Mouse (Mus musculus): ENCODE data around the gene Gm14443. TPM values are rescaled to one million over a fixed set of nuclear protein-coding genes. Genes with fewer than 3 reads are reported as not detected.
"Not testable (repeated sequence)": the region's sequence is repeated elsewhere in the genome, so short reads cannot be mapped to it uniquely, and the experiment has no call there.

Gm14443 gene
- 0.29 and 0.51 TPM in 2 replicates for polyA plus RNA-seq (2016; fragmentation: Nextera tagmentation; extraction: Ambion mirVana)

- not testable (repeated sequence) for DNase-seq (ENCODE audit: low spot score); H3K4me1 ChIP-seq (replicated peaks)
- 80% methylated on average over 12 of the region's 12 CpGs for WGBS
Measured at GRCm38 (mm10) chr2:175175401-175176180, at the start of gene Gm14443. TSS of gene Gm14443 (minus strand) at chr2:175175871.

GRCm38 (mm10) chr2:175206732-175207131, 31.1 kb upstream of the Gm14443 start, which contains the start of gene Gm14391:
TSS of gene Gm14391 (minus strand) at chr2:175206917.
- DNase-seq (ENCODE audit: low spot score); H3K9me3 ChIP-seq; H3K27ac ChIP-seq; H3K27me3 ChIP-seq (ENCODE audit: insufficient read depth, poor library complexity, severe bottlenecking); H3K4me1 ChIP-seq (replicated peaks); H3K36me3 ChIP-seq; H3K4me3 ChIP-seq: not testable (repeated sequence)
- no CpG with 5 or more reads among the region's 7 CpGs for WGBS

More at GRCm38 (mm10) chr2:175175401-175176180, at the start of gene Gm14443:
- H3K27ac ChIP-seq; H3K9me3 ChIP-seq; H3K36me3 ChIP-seq; H3K4me3 ChIP-seq; H3K27me3 ChIP-seq (ENCODE audit: insufficient read depth, poor library complexity, severe bottlenecking): not testable (repeated sequence)

GRCm38 (mm10) chr2:175179008-175179407, 3.3 kb upstream of the Gm14443 start:
- DNase-seq (ENCODE audit: low spot score); H3K27me3 ChIP-seq (ENCODE audit: insufficient read depth, poor library complexity, severe bottlenecking): not testable (repeated sequence)
- 57% methylated on average over 1 of the region's 1 CpGs for WGBS

DNA sequence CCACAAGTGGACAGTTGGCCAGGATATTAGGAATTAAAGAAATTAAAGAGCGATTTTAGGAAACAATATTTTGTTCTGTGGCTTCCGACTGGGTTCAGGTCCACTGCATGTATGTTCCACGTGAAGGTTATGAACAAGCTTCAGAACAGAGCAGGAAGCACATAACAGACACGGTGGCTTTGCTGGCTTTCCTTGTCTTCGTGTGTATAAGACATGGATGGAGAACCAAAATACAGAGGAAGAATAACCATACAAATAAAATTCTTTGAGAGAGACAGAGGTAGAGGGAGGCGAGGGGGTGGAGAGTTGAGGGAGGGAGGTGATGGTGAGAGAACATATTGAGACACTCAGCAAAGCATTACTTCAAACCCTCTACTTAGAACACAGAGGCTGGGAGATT, 641 bp upstream of the Gm14443 start:
- no peak for DNase-seq (ENCODE audit: low spot score)
- H3K9me3 ChIP-seq, result no peaks in the 10 kb centered on the region; the same call in 1 of the 2 replicates
- 79% methylated on average over 6 of the region's 6 CpGs for WGBS
- no peaks in the 10 kb centered on the region for H3K27me3 ChIP-seq (ENCODE audit: insufficient read depth, poor library complexity, severe bottlenecking)
- H3K4me1 ChIP-seq (replicated peaks), result no peaks in the 10 kb centered on the region
- H3K4me3 ChIP-seq, result no peak overlapping the region
- H3K27ac ChIP-seq, result no peak overlapping the region
- H3K36me3 ChIP-seq, result no peaks in the 10 kb centered on the region

More at GRCm38 (mm10) chr2:175179008-175179407, 3.3 kb upstream of the Gm14443 start:
- not testable (repeated sequence) for H3K36me3 ChIP-seq; H3K9me3 ChIP-seq; H3K27ac ChIP-seq; H3K4me3 ChIP-seq; H3K4me1 ChIP-seq (replicated peaks)

DNA sequence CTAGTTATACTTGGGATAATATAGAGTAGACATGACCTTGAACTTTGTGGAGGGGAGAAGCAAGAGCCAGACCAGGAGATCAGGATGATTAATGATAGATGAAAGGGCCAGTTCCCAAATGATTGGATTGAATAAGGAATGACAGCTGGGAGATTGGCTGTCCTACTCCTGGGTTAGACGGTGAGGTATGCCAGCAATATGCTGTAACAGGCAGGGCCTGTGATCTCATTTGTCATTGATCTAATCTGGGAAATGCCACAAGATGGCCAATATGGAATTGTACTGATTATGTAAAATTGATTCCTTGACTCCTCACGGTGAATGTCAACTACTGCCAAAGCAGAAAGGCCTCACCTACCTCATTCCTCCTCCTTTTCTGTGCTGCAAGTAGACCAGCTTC, 1.6 kb downstream of the Gm14443 start:
- not testable (repeated sequence) for H3K27me3 ChIP-seq (ENCODE audit: insufficient read depth, poor library complexity, severe bottlenecking); H3K27ac ChIP-seq; H3K9me3 ChIP-seq; H3K4me1 ChIP-seq (replicated peaks); H3K4me3 ChIP-seq; H3K36me3 ChIP-seq; DNase-seq (ENCODE audit: low spot score)
- WGBS, result 92% methylated on average over 2 of the region's 2 CpGs

GRCm38 (mm10) chr2:175172906-175173595, 2.6 kb downstream of the Gm14443 start:
- H3K9me3 ChIP-seq; H3K36me3 ChIP-seq; H3K27me3 ChIP-seq (ENCODE audit: insufficient read depth, poor library complexity, severe bottlenecking); H3K4me1 ChIP-seq (replicated peaks); DNase-seq (ENCODE audit: low spot score); H3K4me3 ChIP-seq; H3K27ac ChIP-seq: not testable (repeated sequence)
- 85% methylated on average over 3 of the region's 3 CpGs for WGBS

DNA sequence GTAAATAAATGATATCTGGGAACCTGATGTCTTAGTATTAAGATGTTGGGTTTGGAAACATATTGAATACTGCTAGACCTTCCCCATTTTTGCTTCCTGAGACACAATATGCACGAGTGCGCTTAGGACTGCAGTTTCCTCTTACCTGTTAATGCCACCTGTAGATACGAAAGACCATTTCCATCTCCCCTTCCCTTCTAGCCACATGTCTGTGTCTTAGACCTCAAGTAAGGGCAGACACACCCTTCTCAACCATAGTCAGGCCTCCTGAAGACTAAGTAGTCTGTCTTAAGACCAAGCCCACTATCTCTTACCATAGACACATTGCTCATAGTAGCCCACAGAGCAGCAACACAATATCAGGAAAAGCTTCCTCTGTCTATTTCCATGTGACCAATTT, 3.5 kb downstream of the Gm14443 start:
- Histone ChIP-seq H3K4me1 (replicated peaks) (no peaks in the 10 kb centered on the region), H3K4me3 (no peak overlapping the region), H3K27me3 (ENCODE audit: insufficient read depth, poor library complexity, severe bottlenecking) (no peaks in the 10 kb centered on the region), H3K27ac (no peak overlapping the region), H3K9me3 (no peaks in the 10 kb centered on the region; the same call in 1 of the 2 replicates), H3K36me3 (no peaks in the 10 kb centered on the region)
- DNase-seq (ENCODE audit: low spot score), result no peak
- 86% methylated on average over 3 of the region's 3 CpGs for WGBS

GRCm38 (mm10) chr2:175166870-175167269, 8.8 kb downstream of the Gm14443 start:
- not testable (repeated sequence) for H3K4me3 ChIP-seq; H3K36me3 ChIP-seq; H3K27ac ChIP-seq; H3K4me1 ChIP-seq (replicated peaks); DNase-seq (ENCODE audit: low spot score); H3K27me3 ChIP-seq (ENCODE audit: insufficient read depth, poor library complexity, severe bottlenecking)
- WGBS, result 81% methylated on average over 2 of the region's 2 CpGs
- peaks cover 11% of the 10 kb centered on the region; the same call in 1 of the 2 replicates for H3K9me3 ChIP-seq

- 92% methylated on average over 12 of the region's 12 CpGs for WGBS
- H3K9me3 ChIP-seq, result peaks cover 16% of the 10 kb centered on the region
- not testable (repeated sequence) for H3K27ac ChIP-seq; DNase-seq (ENCODE audit: low spot score); H3K4me1 ChIP-seq (replicated peaks); H3K4me3 ChIP-seq; H3K27me3 ChIP-seq (ENCODE audit: insufficient read depth, poor library complexity, severe bottlenecking); H3K36me3 ChIP-seq
Measured at GRCm38 (mm10) chr2:175165110-175165509, 10.6 kb downstream of the Gm14443 start.

DNA sequence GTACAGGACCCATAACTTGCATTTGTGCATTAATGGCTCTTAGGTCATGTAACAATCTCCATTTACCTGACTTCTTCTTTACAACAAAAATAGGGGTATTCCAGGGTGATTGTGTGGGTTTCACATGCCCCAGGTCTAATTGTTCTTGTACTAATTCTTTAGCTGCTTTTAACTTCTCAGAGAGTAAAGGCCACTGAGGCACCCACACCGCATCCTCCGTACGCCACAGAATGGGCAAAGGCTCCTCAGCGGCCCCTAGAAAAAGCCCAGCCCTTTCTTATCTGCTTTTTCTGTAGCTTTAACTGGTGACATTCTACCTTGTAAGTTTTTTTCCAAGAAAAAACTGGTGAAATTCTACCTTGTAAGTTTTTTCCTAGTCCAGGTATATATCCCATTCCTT, 14.2 kb downstream of the Gm14443 start:
- H3K27me3 ChIP-seq (ENCODE audit: insufficient read depth, poor library complexity, severe bottlenecking); H3K4me3 ChIP-seq; H3K4me1 ChIP-seq (replicated peaks); H3K27ac ChIP-seq; H3K36me3 ChIP-seq; DNase-seq (ENCODE audit: low spot score): not testable (repeated sequence)
- peaks cover 31% of the 10 kb centered on the region for H3K9me3 ChIP-seq
- 88% methylated on average over 4 of the region's 4 CpGs for WGBS

GRCm38 (mm10) chr2:175158642-175159041, 17.0 kb downstream of the Gm14443 start:
- 89% methylated on average over 3 of the region's 3 CpGs for WGBS
- H3K4me1 ChIP-seq (replicated peaks), result no peaks in the 10 kb centered on the region
- DNase-seq (ENCODE audit: low spot score), result no peak

GRCm38 (mm10) chr2:175156696-175157095, 19.0 kb downstream of the Gm14443 start:
- H3K27ac ChIP-seq, result no peak overlapping the region
- no peaks in the 10 kb centered on the region for H3K4me1 ChIP-seq (replicated peaks)
- H3K36me3 ChIP-seq, result no peaks in the 10 kb centered on the region
- peaks cover 35% of the 10 kb centered on the region for H3K9me3 ChIP-seq
- H3K4me3 ChIP-seq, result no peak overlapping the region
- DNase-seq (ENCODE audit: low spot score), result no peak
- WGBS, result 93% methylated on average over 13 of the region's 13 CpGs
- H3K27me3 ChIP-seq (ENCODE audit: insufficient read depth, poor library complexity, severe bottlenecking), result no peaks in the 10 kb centered on the region

More at GRCm38 (mm10) chr2:175158642-175159041, 17.0 kb downstream of the Gm14443 start:
- Histone ChIP-seq H3K4me3 (no peak overlapping the region), H3K27ac (no peak overlapping the region), H3K9me3 (peaks cover 33% of the 10 kb centered on the region), H3K27me3 (ENCODE audit: insufficient read depth, poor library complexity, severe bottlenecking) (no peaks in the 10 kb centered on the region), H3K36me3 (no peaks in the 10 kb centered on the region)

GRCm38 (mm10) chr2:175141993-175142295, 33.7 kb downstream of the Gm14443 start, which contains the start of gene Gm14399:
TSS of gene Gm14399 (minus strand) at chr2:175142012.
- DNase-seq (ENCODE audit: low spot score); H3K4me1 ChIP-seq (replicated peaks); H3K9me3 ChIP-seq; H3K36me3 ChIP-seq; H3K27me3 ChIP-seq (ENCODE audit: insufficient read depth, poor library complexity, severe bottlenecking): not testable (repeated sequence)
- Histone ChIP-seq H3K27ac (0 out of 2 replicates have a peak within 1 kb of the TSS, but pooled peaks have one; percentile 50), H3K4me3 (peak within 1 kb of the TSS; percentile 53)
- 4% methylated on average over 1 of the region's 2 CpGs for WGBS
